Mouse (Mus musculus) forebrain, embryonic 11.5 days (tissue): ENCODE data around the gene Tpst1. TPM values are rescaled to one million over a fixed set of nuclear protein-coding genes. Genes with fewer than 3 reads are reported as not detected.
A peak's percentile ranks its signal among the peaks of the same experiment; 100 is the strongest.
"Not testable (repeated sequence)": the region's sequence is repeated elsewhere in the genome, so short reads cannot be mapped to it uniquely, and the experiment has no call there.

Experiments
- ATAC-seq: fragments of 200-750 bp; cut with Nextera tagmentation; replicated peaks from 2 replicates; pipeline ENCODE4 v1.8.0; 2017; ENCODE audit warnings: moderate TSS enrichment; ENCODE audit not compliant: low FRiP score
- DNase-seq: peaks from one replicate; pipeline ENCODE4 v3.0.0-alpha.2; 2017; ENCODE audit warnings: low spot score
- H3K27ac ChIP-seq: fragments of 300-500 bp; sonication (generic); 2 replicates; pipeline ENCODE4 v1.5.1; 2014; ENCODE audit warnings: low read depth, low read length
- H3K27me3 ChIP-seq: fragments of 300-500 bp; sonication (generic); 2 replicates; pipeline ENCODE4 v1.6.1; 2014; ENCODE audit warnings: mild to moderate bottlenecking, low read length, mixed read lengths; ENCODE audit not compliant: control insufficient read depth, insufficient read depth
- H3K36me3 ChIP-seq: fragments of 300-500 bp; sonication (generic); 2 replicates; pipeline ENCODE4 v1.6.1; 2014; ENCODE audit warnings: mild to moderate bottlenecking, low read length, moderate library complexity, mixed read lengths; ENCODE audit not compliant: control insufficient read depth, insufficient read depth
- H3K4me1 ChIP-seq: fragments of 300-500 bp; sonication (generic); replicated peaks from 2 replicates; pipeline ENCODE4 v1.6.1; 2014; ENCODE audit warnings: low read length, mixed read lengths; ENCODE audit not compliant: control insufficient read depth, insufficient read depth
- H3K4me2 ChIP-seq: fragments of 300-500 bp; sonication (generic); 2 replicates; pipeline ENCODE4 v1.6.1; 2014; ENCODE audit warnings: low read depth, mild to moderate bottlenecking, low read length, moderate library complexity, mixed read lengths; ENCODE audit not compliant: severe bottlenecking
- H3K4me3 ChIP-seq: fragments of 300-500 bp; sonication (generic); 2 replicates; pipeline ENCODE4 v1.5.1; 2014; ENCODE audit warnings: low read depth, low read length
- H3K9ac ChIP-seq: fragments of 300-500 bp; sonication (generic); 2 replicates; pipeline ENCODE4 v1.6.1; 2014; ENCODE audit warnings: low read length
- H3K9me3 ChIP-seq: fragments of 300-500 bp; sonication (generic); 2 replicates; pipeline ENCODE4 v1.6.1; 2016; ENCODE audit warnings: low read length, mixed read lengths; ENCODE audit not compliant: control insufficient read depth
- WGBS: fragments of 180-500 bp; shearing (Covaris S2); extraction: QIAGEN DNeasy Blood & Tissue Kit; methylation state at CpG from one replicate; pipeline ENCODE4 v1.1.7; 2014; 5-methylcytosine and 5-hydroxymethylcytosine counted together
- polyA plus RNA-seq: library from polyadenylated mRNA; unstranded; fragments of >200 nt; fragmentation: Nextera tagmentation; extraction: Ambion mirVana; gene quantifications from 2 replicates; pipeline ENCODE4 v1.2.1, GENCODE M21; 2014

Tpst1 gene
- 60.8 and 62.7 TPM in 2 replicates for polyA plus RNA-seq

- no peak within 1 kb of the TSS for H3K9ac ChIP-seq
- WGBS, result 94% methylated on average over 6 of the region's 6 CpGs
- H3K36me3 ChIP-seq, result no peaks in the 10 kb centered on the region
- H3K9me3 ChIP-seq, result no peaks in the 10 kb centered on the region; the same call in 1 of the 2 replicates
- no peak within 1 kb of the TSS for H3K4me3 ChIP-seq
- ATAC-seq, result no peak
- H3K27ac ChIP-seq, result no peak within 1 kb of the TSS
- H3K4me1 ChIP-seq, result no peaks in the 10 kb centered on the region
- H3K27me3 ChIP-seq, result no peaks in the 10 kb centered on the region
- no peak for DNase-seq
- H3K4me2 ChIP-seq, result no peak within 1 kb of the TSS
These were observed at the start of gene Tpst1 for GRCm38 (mm10) chr5:130073026-130073425. TSS of gene Tpst1 (plus strand) at chr5:130073326.

- DNase-seq, result peak; percentile 88
- Histone ChIP-seq H3K9ac (peak overlapping the region; percentile 60), H3K36me3 (no peaks in the 10 kb centered on the region), H3K4me1 (no peaks in the 10 kb centered on the region), H3K4me2 (peak overlapping the region; percentile 72), H3K4me3 (peak overlapping the region; percentile 48), H3K9me3 (no peaks in the 10 kb centered on the region), H3K27me3 (no peaks in the 10 kb centered on the region), H3K27ac (peak overlapping the region; percentile 43; the same call in 1 of the 2 replicates)
- under 1% methylated on average over 32 of the region's 32 CpGs for WGBS
- peak; percentile 92 for ATAC-seq
These were observed 49.2 kb upstream of the Tpst1 start for GRCm38 (mm10) chr5:130023767-130024539.

GRCm38 (mm10) chr5:130027134-130027533 is 46.0 kb upstream of the Tpst1 start:
- H3K9me3 ChIP-seq, result no peaks in the 10 kb centered on the region
- ATAC-seq, result no peak
- H3K4me3 ChIP-seq, result no peak overlapping the region
- no peaks in the 10 kb centered on the region for H3K27me3 ChIP-seq
- H3K9ac ChIP-seq, result no peak overlapping the region
- DNase-seq, result no peak
- WGBS, result 75% methylated on average over 5 of the region's 5 CpGs
- no peak overlapping the region for H3K27ac ChIP-seq
- H3K4me2 ChIP-seq, result no peak overlapping the region
- H3K4me1 ChIP-seq, result no peaks in the 10 kb centered on the region
- H3K36me3 ChIP-seq, result no peaks in the 10 kb centered on the region

GRCm38 (mm10) chr5:130027696-130028095 is 45.4 kb upstream of the Tpst1 start:
- no peak overlapping the region for H3K9ac ChIP-seq
- H3K9me3 ChIP-seq, result no peaks in the 10 kb centered on the region
- H3K27me3 ChIP-seq, result no peaks in the 10 kb centered on the region
- 87% methylated on average over 7 of the region's 7 CpGs for WGBS
- ATAC-seq, result no peak
- H3K4me1 ChIP-seq, result no peaks in the 10 kb centered on the region
- no peak overlapping the region for H3K4me2 ChIP-seq
- no peak overlapping the region for H3K27ac ChIP-seq
- no peak overlapping the region for H3K4me3 ChIP-seq
- H3K36me3 ChIP-seq, result no peaks in the 10 kb centered on the region
- DNase-seq, result no peak

- H3K27ac ChIP-seq, result peak within 1 kb of the TSS; percentile 76
- no peaks in the 10 kb centered on the region for H3K27me3 ChIP-seq
- DNase-seq (peak; percentile 91), ATAC-seq (peak; percentile 80)
- H3K9me3 ChIP-seq, result no peaks in the 10 kb centered on the region
- H3K4me1 ChIP-seq, result no peaks in the 10 kb centered on the region
- peak within 1 kb of the TSS; percentile 84 for H3K9ac ChIP-seq
- no peaks in the 10 kb centered on the region for H3K36me3 ChIP-seq
- H3K4me3 ChIP-seq, result peak within 1 kb of the TSS; percentile 63
- peak within 1 kb of the TSS; percentile 91 for H3K4me2 ChIP-seq
- 2% methylated on average over 51 of the region's 51 CpGs for WGBS
These were observed 43.8 kb upstream of the Tpst1 start, which contains the start of the genes Asl and Crcp for GRCm38 (mm10) chr5:130029142-130029897. TSS of gene Asl (minus strand) at chr5:130029247. TSS of gene Crcp (plus strand) at chr5:130029290.

GRCm38 (mm10) chr5:130031410-130032390 is 41.4 kb upstream of the Tpst1 start:
- Histone ChIP-seq H3K27ac (no peak overlapping the region), H3K9me3 (no peaks in the 10 kb centered on the region), H3K4me1 (no peaks in the 10 kb centered on the region), H3K4me2 (no peak overlapping the region), H3K9ac (no peak overlapping the region), H3K36me3 (no peaks in the 10 kb centered on the region), H3K4me3 (no peak overlapping the region), H3K27me3 (no peaks in the 10 kb centered on the region)
- ATAC-seq (no peak), DNase-seq (no peak)
- WGBS, result 92% methylated on average over 19 of the region's 19 CpGs

GRCm38 (mm10) chr5:130033869-130034268 is 39.3 kb upstream of the Tpst1 start:
- 91% methylated on average over 2 of the region's 2 CpGs for WGBS

GRCm38 (mm10) chr5:130036300-130036699 is 36.8 kb upstream of the Tpst1 start:
- H3K4me3 ChIP-seq, H3K9me3 ChIP-seq, H3K36me3 ChIP-seq, H3K4me1 ChIP-seq, H3K27me3 ChIP-seq, H3K9ac ChIP-seq, ATAC-seq, H3K27ac ChIP-seq, DNase-seq, H3K4me2 ChIP-seq: not testable (repeated sequence)
- WGBS, result 61% methylated on average over 2 of the region's 2 CpGs

More at GRCm38 (mm10) chr5:130033869-130034268, 39.3 kb upstream of the Tpst1 start:
- no peak overlapping the region for H3K9ac ChIP-seq
- H3K4me1 ChIP-seq, result no peaks in the 10 kb centered on the region
- H3K27ac ChIP-seq, result no peak overlapping the region
- H3K36me3 ChIP-seq, result peaks cover 4% of the 10 kb centered on the region; the same call in 1 of the 2 replicates
- H3K4me2 ChIP-seq, result no peak overlapping the region
- ATAC-seq (no peak), DNase-seq (no peak)
- H3K9me3 ChIP-seq, result no peaks in the 10 kb centered on the region
- no peaks in the 10 kb centered on the region for H3K27me3 ChIP-seq
- H3K4me3 ChIP-seq, result no peak overlapping the region
